Mouse (Mus musculus) E14TG2a.4 (cell line): ENCODE data around the gene Ndufaf8.

Experiments used
- CTCF ChIP-seq: conservative IDR thresholded peaks from 2 replicates; pipeline ENCODE4 v1.5.1; 2014; ENCODE audit warnings: low read length
- POU5F1 ChIP-seq: IDR thresholded peaks from 2 replicates; pipeline ENCODE4 v1.6.1; 2014; ENCODE audit warnings: low read length, borderline replicate concordance

DNA sequence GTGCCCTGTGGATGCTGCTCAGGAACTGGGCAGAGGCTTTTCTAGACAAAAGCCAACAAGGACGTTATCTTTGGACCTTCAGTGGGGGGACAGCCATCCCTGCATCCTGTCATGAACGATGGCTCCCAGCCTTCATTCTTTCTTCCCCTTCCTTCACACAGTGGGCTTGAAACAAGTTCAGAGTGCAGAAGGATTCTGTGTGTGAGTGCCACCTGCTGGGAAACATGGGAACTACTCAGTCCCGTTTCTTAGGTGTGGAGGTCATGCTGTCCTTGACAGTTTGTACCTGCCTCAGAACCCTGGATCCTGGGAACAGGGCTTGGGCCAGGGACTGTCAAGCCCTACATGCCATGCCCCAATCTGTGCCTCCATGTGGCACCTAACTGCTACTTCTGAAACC, 2.3 kb downstream of the Ndufaf8 start:
- TF ChIP-seq CTCF, result peak; percentile 77
- no peak for TF ChIP-seq POU5F1
